Mouse (Mus musculus): ENCODE data around the gene Npr2.
"Not testable (repeated sequence)": the region's sequence is repeated elsewhere in the genome, so short reads cannot be mapped to it uniquely, and the experiment has no call there.

The Npr2 gene

DNA sequence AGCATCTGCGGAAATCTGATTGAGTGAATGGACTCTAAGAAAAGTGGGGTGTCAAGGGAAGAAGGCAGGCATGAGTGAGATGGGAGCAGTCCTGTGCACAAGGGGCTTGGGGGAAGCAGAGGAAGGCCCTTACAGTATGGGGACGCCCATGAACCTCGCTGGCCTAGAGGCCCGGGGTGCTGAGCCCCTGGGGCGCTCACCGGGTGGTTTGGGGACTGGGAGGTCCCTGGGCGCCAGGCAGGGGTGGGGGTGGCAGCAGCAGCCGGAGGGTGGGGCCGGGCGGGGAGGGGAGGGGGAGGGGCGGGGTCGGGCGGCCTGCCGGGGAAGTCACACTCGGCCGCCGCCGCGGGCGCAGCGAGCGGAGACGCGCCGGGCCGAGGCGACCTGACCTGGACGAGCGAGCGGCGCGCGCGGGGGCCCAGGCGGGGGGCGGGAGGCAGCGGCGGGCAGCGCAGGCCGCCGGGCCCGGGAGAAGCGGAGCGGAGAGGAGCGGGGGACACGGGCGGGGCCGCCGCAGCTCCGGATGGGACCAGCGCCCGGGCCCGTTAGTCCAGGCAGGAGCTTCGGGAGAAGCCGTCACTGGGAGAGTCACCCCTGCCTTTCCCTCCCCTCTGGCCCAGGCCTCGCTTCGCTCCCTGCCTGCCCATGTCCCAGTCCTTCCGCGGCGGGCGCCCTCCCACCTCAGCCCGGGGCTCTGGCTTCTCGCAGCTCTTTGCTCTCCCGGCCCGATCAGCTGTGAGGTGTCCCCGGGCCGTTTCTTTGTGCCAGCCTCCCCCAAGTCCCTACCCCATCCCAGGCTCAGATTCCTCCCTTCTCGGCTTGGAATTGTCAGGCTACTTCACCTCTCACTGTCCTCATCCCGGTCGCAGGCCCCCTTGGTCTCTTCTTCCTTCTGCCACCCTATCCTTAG is at the start of gene Npr2:
Gene Npr2 (plus strand): TSS at position 890 of the 910 bp plus-strand sequence.
- no peak for DNase-seq (ENCODE audit: low read depth, low spot score)

GRCm38 (mm10) chr4:43582241-43582640 is 49.5 kb upstream of the Npr2 start:
- DNase-seq (ENCODE audit: low read depth, low spot score): no peak

DNA sequence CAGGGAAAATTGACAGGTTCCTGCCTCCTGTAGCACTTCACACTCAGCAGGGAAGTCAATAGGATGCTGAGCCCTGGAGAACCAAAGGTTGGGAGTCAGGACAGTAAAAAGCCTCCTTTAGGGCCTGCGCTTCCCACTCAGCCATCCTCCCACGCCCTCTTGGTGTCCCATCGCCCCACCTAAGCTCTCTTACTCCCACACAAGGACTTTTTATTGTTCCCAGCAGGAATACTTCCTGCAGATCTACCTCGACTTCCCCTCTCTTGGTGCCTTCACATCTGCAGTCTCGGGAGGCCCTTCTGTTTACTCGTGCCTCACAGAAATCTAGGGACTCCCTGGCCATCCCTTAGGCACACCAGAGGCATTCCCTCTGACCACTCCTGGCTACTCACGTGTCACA is 48.3 kb upstream of the Npr2 start:
- no peak for DNase-seq (ENCODE audit: low read depth, low spot score)

- no peak for DNase-seq (ENCODE audit: low read depth, low spot score)
Measured at GRCm38 (mm10) chr4:43584444-43585416, 47.0 kb upstream of the Npr2 start, which contains the start of gene Msmp. Gene Msmp (minus strand): TSS chr4:43584494.

GRCm38 (mm10) chr4:43585682-43586081 is 46.1 kb upstream of the Npr2 start:
- DNase-seq (ENCODE audit: low read depth, low spot score): no peak

DNA sequence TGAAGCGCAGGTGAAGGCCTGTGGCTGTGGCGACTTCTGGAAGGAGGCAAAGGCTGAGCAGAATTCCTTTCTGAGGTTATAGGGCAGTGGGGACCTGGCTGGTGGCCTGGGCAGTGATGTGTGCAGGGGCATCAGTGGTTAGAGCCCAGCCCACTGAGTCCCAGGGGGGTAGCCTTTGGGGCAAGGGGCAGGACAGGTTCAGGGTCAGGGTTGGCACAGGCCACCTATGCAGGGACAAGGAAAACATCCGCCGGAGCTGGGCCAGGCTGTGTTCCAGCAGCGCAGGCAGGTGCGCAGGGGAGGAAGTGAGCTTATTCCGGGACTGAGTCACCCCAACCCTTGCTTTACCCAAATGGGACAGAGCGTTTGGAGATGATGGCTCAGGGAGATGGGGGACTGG is 45.3 kb upstream of the Npr2 start:
- DNase-seq (ENCODE audit: low read depth, low spot score): no peak

GRCm38 (mm10) chr4:43587681-43588080 is 44.1 kb upstream of the Npr2 start:
- DNase-seq (ENCODE audit: low read depth, low spot score): no peak

DNA sequence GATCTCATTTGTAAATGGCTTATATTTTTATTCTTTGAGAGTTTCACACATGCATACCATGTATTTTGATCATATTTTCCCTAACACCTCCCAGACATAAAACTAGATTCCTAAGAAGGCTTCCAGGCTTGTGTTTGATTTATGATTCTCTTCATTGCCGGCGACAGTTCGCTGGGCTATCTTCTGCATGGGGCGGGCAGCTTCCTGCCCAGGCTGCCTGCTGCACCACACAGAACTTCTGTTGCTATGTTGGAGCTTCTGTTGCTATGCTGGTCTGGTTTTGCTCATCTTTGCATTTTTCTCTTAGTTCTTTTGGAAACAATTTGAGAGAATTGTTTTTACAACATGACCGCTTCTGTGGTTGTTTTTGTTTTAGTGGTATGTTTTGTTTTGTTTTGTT is 40.2 kb upstream of the Npr2 start:
- no peak for DNase-seq (ENCODE audit: low read depth, low spot score)

GRCm38 (mm10) chr4:43591961-43592360 is 39.8 kb upstream of the Npr2 start:
- no peak for DNase-seq (ENCODE audit: low read depth, low spot score)

GRCm38 (mm10) chr4:43593453-43593852 is 38.3 kb upstream of the Npr2 start:
- no peak for DNase-seq (ENCODE audit: low read depth, low spot score)

GRCm38 (mm10) chr4:43596597-43596996 is 35.1 kb upstream of the Npr2 start:
- DNase-seq (ENCODE audit: low read depth, low spot score): not testable (repeated sequence)

DNA sequence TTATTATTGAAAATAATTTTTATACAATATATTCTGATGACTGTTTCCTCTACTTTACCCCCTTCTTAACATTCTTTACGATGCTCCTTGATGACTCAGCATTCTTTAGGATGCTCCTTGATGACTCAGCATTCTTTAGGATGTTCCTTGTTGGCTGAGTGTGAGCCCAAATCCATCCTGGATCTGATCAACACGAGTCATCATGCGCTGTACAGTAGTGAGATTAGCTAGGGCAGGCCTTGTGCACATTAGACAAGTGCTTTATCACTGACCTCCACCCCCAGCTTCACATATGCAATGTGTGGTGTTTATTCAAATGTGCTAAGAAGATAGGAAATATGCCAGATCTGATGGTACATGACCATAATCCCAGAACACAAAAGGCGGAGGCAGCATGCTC is 33.5 kb upstream of the Npr2 start:
- DNase-seq (ENCODE audit: low read depth, low spot score): no peak

DNA sequence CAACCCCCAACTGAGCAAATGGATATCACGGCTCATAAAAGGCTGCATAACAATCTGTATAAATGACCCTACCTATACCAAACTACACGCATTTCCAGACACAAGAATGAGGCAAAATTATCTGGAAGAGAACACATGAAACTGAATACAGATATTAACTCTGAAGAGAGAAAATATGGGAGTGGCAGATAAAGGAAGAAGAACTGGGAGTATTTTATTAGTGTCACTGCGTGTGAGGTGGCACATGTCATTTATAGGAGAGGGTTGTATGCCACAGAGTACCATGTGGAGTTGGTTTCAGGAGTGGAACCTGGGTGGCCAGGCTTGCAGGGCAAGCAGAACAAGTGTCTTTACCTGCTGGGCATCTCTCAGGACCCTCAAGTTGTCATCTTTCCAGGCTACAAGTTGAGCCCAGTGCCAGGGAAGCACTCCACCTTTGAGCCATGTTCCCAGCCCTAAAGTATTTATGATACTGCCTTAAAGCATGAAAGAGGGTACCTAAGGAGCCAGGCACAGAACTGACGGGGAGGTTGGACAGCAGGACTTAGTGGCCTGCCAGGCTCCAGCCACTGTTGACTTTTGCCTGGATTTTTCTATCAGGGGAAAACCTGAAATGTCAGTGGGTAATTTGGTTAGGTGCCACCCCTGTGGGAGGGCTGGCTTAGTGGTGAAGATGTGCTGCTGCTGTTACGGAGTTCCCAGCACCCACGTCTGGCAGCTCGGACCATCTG is 32.9 kb upstream of the Npr2 start:
- DNase-seq (ENCODE audit: low read depth, low spot score): no peak

GRCm38 (mm10) chr4:43600195-43600934 is 31.4 kb upstream of the Npr2 start:
- no peak for DNase-seq (ENCODE audit: low read depth, low spot score)

GRCm38 (mm10) chr4:43604099-43604498 is 27.6 kb upstream of the Npr2 start:
- no peak for DNase-seq (ENCODE audit: low read depth, low spot score)

GRCm38 (mm10) chr4:43604751-43605685 is 26.7 kb upstream of the Npr2 start:
- no peak for DNase-seq (ENCODE audit: low read depth, low spot score)

DNA sequence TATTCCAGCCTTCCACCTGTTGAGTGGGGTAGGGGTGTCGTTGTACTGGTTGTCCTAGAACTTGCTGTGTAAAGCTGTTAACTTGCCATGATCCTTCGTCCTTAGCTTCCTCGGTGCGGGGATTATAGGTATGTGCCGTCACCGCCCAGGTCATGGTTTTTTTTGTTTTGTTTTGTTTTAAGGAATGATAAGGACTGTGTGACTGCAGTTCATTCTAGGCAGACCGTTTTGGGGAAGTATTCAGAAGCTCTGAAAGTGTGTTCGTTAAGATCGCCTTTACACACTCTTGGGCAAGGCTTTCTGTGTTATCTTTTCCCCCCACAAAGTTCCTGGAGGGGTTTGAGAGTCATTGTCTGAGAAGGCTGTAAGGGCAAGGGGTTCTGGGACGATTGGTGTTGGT is 19.2 kb upstream of the Npr2 start:
- DNase-seq (ENCODE audit: low read depth, low spot score): no peak

GRCm38 (mm10) chr4:43613060-43613730 is 18.5 kb upstream of the Npr2 start:
- no peak for DNase-seq (ENCODE audit: low read depth, low spot score)

DNA sequence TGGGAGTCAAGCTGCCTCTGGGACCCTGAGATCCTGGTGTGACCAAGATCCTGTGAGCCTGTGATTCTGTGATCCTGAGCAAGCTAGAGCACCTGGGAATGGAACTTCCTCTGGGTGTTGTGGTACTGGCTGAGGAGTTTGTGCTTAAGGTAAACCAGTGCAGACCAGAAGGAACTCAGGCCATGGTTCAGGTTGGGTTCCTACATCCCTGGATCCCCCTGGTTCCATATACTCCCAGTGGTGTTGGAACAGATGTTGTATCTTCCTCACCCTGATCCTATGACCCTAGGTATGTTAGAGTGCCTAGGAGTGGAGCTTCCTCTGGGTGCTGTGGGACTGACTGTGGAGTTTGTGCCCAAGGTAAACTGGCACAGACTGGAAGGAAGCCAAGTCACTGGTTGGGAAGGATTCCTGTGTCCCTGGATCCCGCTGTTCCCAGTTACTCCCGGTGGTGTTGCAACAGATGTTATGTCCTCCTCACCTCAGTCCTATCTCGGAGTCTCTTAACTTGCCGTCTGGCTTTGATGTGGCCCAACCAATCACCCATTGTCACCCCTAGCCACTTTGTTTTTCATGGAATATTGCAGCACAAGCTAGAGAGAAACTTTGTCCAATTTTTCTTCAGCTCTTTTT is 11.5 kb upstream of the Npr2 start:
- no peak for DNase-seq (ENCODE audit: low read depth, low spot score)

All from telencephalon, adult 2 months (tissue).